Mouse (Mus musculus) heart, embryonic 10.5 days (tissue): ENCODE results near the gene Slc13a5. TPM values are rescaled to one million over a fixed set of nuclear protein-coding genes. Genes with fewer than 3 reads are reported as not detected.

ENCODE experiments used
- DNase-seq: peaks from one replicate; pipeline ENCODE4 v3.0.0-alpha.2; 2017; ENCODE audit warnings: low spot score
- H3K27ac ChIP-seq: fragments of 300-500 bp; sonication (generic); 2 replicates; pipeline ENCODE4 v1.5.1; 2016; ENCODE audit warnings: mild to moderate bottlenecking
- H3K27me3 ChIP-seq: fragments of 300-500 bp; sonication (generic); 2 replicates; pipeline ENCODE4 v1.6.1; 2016; ENCODE audit warnings: mild to moderate bottlenecking; ENCODE audit not compliant: poor library complexity, insufficient read depth, severe bottlenecking
- H3K36me3 ChIP-seq: fragments of 300-500 bp; sonication (generic); 2 replicates; pipeline ENCODE4 v1.6.1; 2016; ENCODE audit warnings: mild to moderate bottlenecking, moderate library complexity
- H3K4me1 ChIP-seq: fragments of 300-500 bp; sonication (generic); 2 replicates; pipeline ENCODE4 v1.6.1; 2016; ENCODE audit warnings: mild to moderate bottlenecking
- H3K4me3 ChIP-seq: fragments of 300-500 bp; sonication (generic); 2 replicates; pipeline ENCODE4 v1.5.1; 2016; ENCODE audit warnings: mild to moderate bottlenecking, moderate library complexity
- H3K9me3 ChIP-seq: fragments of 300-500 bp; sonication (generic); 2 replicates; pipeline ENCODE4 v1.6.1; 2016; ENCODE audit warnings: mild to moderate bottlenecking, moderate library complexity
- WGBS: fragments of 180-500 bp; shearing (Covaris S2); methylation state at CpG from one replicate; pipeline ENCODE4 v1.1.7; 2016; 5-methylcytosine and 5-hydroxymethylcytosine counted together
- polyA plus RNA-seq: library from polyadenylated mRNA; unstranded; fragments of >200 nt; fragmentation: Nextera tagmentation; extraction: Ambion mirVana; gene quantifications from 2 replicates; pipeline ENCODE4 v1.2.1, GENCODE M21; 2016

Slc13a5 gene
- polyA plus RNA-seq, 1 experiment from 2014 or later, result 0.18 TPM

- no peak overlapping the region for H3K4me3 ChIP-seq
- H3K36me3 ChIP-seq, result no peaks in the 10 kb centered on the region
- 60% methylated on average over 4 of the region's 4 CpGs for WGBS
- H3K27ac ChIP-seq, result no peak overlapping the region
- H3K27me3 ChIP-seq, result peaks cover 6% of the 10 kb centered on the region; the same call in 1 of the 2 replicates
- no peaks in the 10 kb centered on the region for H3K9me3 ChIP-seq
- no peak for DNase-seq
- no peaks in the 10 kb centered on the region for H3K4me1 ChIP-seq
Measured at GRCm38 (mm10) chr11:72240062-72240860, 26.8 kb downstream of the Slc13a5 start.

- no peak overlapping the region for H3K4me3 ChIP-seq
- H3K27ac ChIP-seq, result no peak overlapping the region
- no peaks in the 10 kb centered on the region for H3K9me3 ChIP-seq
- no peak for DNase-seq
- 0 out of 2 replicates have a peak, but pooled peaks cover 4% of the 10 kb centered on the region for H3K27me3 ChIP-seq
- no peaks in the 10 kb centered on the region for H3K36me3 ChIP-seq
- 73% methylated on average over 5 of the region's 5 CpGs for WGBS
- H3K4me1 ChIP-seq, result no peaks in the 10 kb centered on the region
Measured at GRCm38 (mm10) chr11:72234013-72234412, 33.0 kb downstream of the Slc13a5 start.

- no peaks in the 10 kb centered on the region for H3K36me3 ChIP-seq
- peaks cover 9% of the 10 kb centered on the region; the same call in 1 of the 2 replicates for H3K27me3 ChIP-seq
- no peaks in the 10 kb centered on the region for H3K9me3 ChIP-seq
- no peak overlapping the region for H3K27ac ChIP-seq
- no peaks in the 10 kb centered on the region for H3K4me1 ChIP-seq
- no peak overlapping the region for H3K4me3 ChIP-seq
- 52% methylated on average over 1 of the region's 1 CpGs for WGBS
- peak; percentile 64 for DNase-seq
Measured at GRCm38 (mm10) chr11:72232991-72233390, 34.0 kb downstream of the Slc13a5 start.

GRCm38 (mm10) chr11:72232068-72232467, 35.0 kb downstream of the Slc13a5 start:
- H3K4me3 ChIP-seq, result no peak overlapping the region
- H3K36me3 ChIP-seq, result no peaks in the 10 kb centered on the region
- peaks cover 9% of the 10 kb centered on the region; the same call in 1 of the 2 replicates for H3K27me3 ChIP-seq
- no peak overlapping the region for H3K27ac ChIP-seq
- 77% methylated on average over 7 of the region's 7 CpGs for WGBS
- DNase-seq, result peak; percentile 64
- H3K9me3 ChIP-seq, result no peaks in the 10 kb centered on the region
- no peaks in the 10 kb centered on the region for H3K4me1 ChIP-seq

- Histone ChIP-seq H3K4me1 (no peaks in the 10 kb centered on the region), H3K27ac (no peak overlapping the region), H3K36me3 (no peaks in the 10 kb centered on the region), H3K4me3 (no peak overlapping the region), H3K9me3 (no peaks in the 10 kb centered on the region), H3K27me3 (peaks cover 9% of the 10 kb centered on the region; the same call in 1 of the 2 replicates)
- 92% methylated on average over 4 of the region's 4 CpGs for WGBS
- DNase-seq, result peak; percentile 67
Measured at GRCm38 (mm10) chr11:72228513-72228912, 38.5 kb downstream of the Slc13a5 start.

GRCm38 (mm10) chr11:72226901-72227300, 40.1 kb downstream of the Slc13a5 start:
- H3K4me3 ChIP-seq, result no peak overlapping the region
- no peak for DNase-seq
- WGBS, result 76% methylated on average over 6 of the region's 6 CpGs
- H3K27ac ChIP-seq, result no peak overlapping the region
- peaks cover 9% of the 10 kb centered on the region; the same call in 1 of the 2 replicates for H3K27me3 ChIP-seq
- H3K4me1 ChIP-seq, result no peaks in the 10 kb centered on the region
- no peaks in the 10 kb centered on the region for H3K36me3 ChIP-seq
- no peaks in the 10 kb centered on the region for H3K9me3 ChIP-seq

- H3K4me3 ChIP-seq, result no peak overlapping the region
- H3K36me3 ChIP-seq, result no peaks in the 10 kb centered on the region
- no peaks in the 10 kb centered on the region for H3K9me3 ChIP-seq
- WGBS, result 76% methylated on average over 10 of the region's 10 CpGs
- no peak overlapping the region for H3K27ac ChIP-seq
- H3K27me3 ChIP-seq, result peaks cover 9% of the 10 kb centered on the region; the same call in 1 of the 2 replicates
- no peak for DNase-seq
- no peaks in the 10 kb centered on the region for H3K4me1 ChIP-seq
Measured at GRCm38 (mm10) chr11:72226020-72226791, 40.8 kb downstream of the Slc13a5 start.

GRCm38 (mm10) chr11:72224865-72225264, 42.2 kb downstream of the Slc13a5 start:
- H3K36me3 ChIP-seq, result no peaks in the 10 kb centered on the region
- no peak overlapping the region for H3K27ac ChIP-seq
- no peaks in the 10 kb centered on the region for H3K4me1 ChIP-seq
- no peak for DNase-seq
- WGBS, result 18% methylated on average over 5 of the region's 5 CpGs
- H3K9me3 ChIP-seq, result no peaks in the 10 kb centered on the region
- H3K27me3 ChIP-seq, result peaks cover 5% of the 10 kb centered on the region; the same call in 1 of the 2 replicates
- H3K4me3 ChIP-seq, result no peak overlapping the region

GRCm38 (mm10) chr11:72223414-72223813, 43.6 kb downstream of the Slc13a5 start:
- H3K9me3 ChIP-seq, result no peaks in the 10 kb centered on the region
- no peak for DNase-seq
- WGBS, result 81% methylated on average over 4 of the region's 4 CpGs

GRCm38 (mm10) chr11:72221278-72221677, 45.7 kb downstream of the Slc13a5 start:
- Histone ChIP-seq H3K4me1 (no peaks in the 10 kb centered on the region; the same call in 1 of the 2 replicates), H3K4me3 (no peak overlapping the region), H3K36me3 (no peaks in the 10 kb centered on the region), H3K27ac (no peak overlapping the region), H3K9me3 (no peaks in the 10 kb centered on the region), H3K27me3 (no peaks in the 10 kb centered on the region)
- WGBS, result 18% methylated on average over 6 of the region's 6 CpGs
- peak; percentile 88 for DNase-seq

More at GRCm38 (mm10) chr11:72223414-72223813, 43.6 kb downstream of the Slc13a5 start:
- Histone ChIP-seq H3K4me3 (no peak overlapping the region), H3K4me1 (no peaks in the 10 kb centered on the region), H3K27ac (no peak overlapping the region), H3K27me3 (peaks cover 3% of the 10 kb centered on the region; the same call in 1 of the 2 replicates), H3K36me3 (no peaks in the 10 kb centered on the region)

GRCm38 (mm10) chr11:72217116-72217515, 49.9 kb downstream of the Slc13a5 start:
- Histone ChIP-seq H3K36me3 (peaks cover 5% of the 10 kb centered on the region; the same call in 1 of the 2 replicates), H3K4me1 (peaks cover 7% of the 10 kb centered on the region; the same call in 1 of the 2 replicates), H3K27ac (no peak overlapping the region), H3K9me3 (no peaks in the 10 kb centered on the region), H3K4me3 (no peak overlapping the region), H3K27me3 (no peaks in the 10 kb centered on the region)
- no peak for DNase-seq
- WGBS, result 81% methylated on average over 5 of the region's 5 CpGs

- Histone ChIP-seq H3K27ac (peak within 1 kb of the TSS; percentile 90), H3K4me3 (peak within 1 kb of the TSS; percentile 74), H3K4me1 (peaks cover 7% of the 10 kb centered on the region; the same call in 1 of the 2 replicates), H3K36me3 (peaks cover 21% of the 10 kb centered on the region), H3K9me3 (no peaks in the 10 kb centered on the region), H3K27me3 (no peaks in the 10 kb centered on the region)
- 4% methylated on average over 29 of the region's 29 CpGs for WGBS
- DNase-seq, result peak; percentile 88
Measured at GRCm38 (mm10) chr11:72215410-72215797, 51.6 kb downstream of the Slc13a5 start, which contains the start of gene Med31. TSS of gene Med31 (minus strand) at chr11:72215592.
